Mouse (Mus musculus) C2C12 (cell line): ENCODE measurements around the gene Arhgap28. TPM values are rescaled to one million over a fixed set of nuclear protein-coding genes. Genes with fewer than 3 reads are reported as not detected.

Experiments
- H3K27me3 ChIP-seq: one replicate; pipeline ENCODE4 v1.6.1; 2011; ENCODE audit not compliant: control insufficient read depth, insufficient read depth, insufficient read length
- H3K36me3 ChIP-seq: one replicate; pipeline ENCODE4 v1.6.1; 2011; ENCODE audit not compliant: control insufficient read depth, insufficient read depth
- H3K4me3 ChIP-seq: one replicate; pipeline ENCODE4 v1.5.1; 2011; ENCODE audit warnings: mild to moderate bottlenecking, control low read depth; ENCODE audit not compliant: poor library complexity, insufficient read depth, severe bottlenecking
- H3K79me2 ChIP-seq: one replicate; pipeline ENCODE4 v1.6.1; 2011; ENCODE audit not compliant: control insufficient read depth, insufficient read depth
- H3K79me3 ChIP-seq: one replicate; pipeline ENCODE4 v1.6.1; 2011; ENCODE audit warnings: low read depth, control low read depth
- H3ac ChIP-seq: one replicate; pipeline ENCODE3; 2011; ENCODE audit warnings: low read depth; ENCODE audit not compliant: control insufficient read depth, insufficient read length
- CEBPB ChIP-seq: IDR thresholded peaks from one replicate; pipeline ENCODE4 v1.6.1; 2011; ENCODE audit warnings: low read depth, mild to moderate bottlenecking, control low read depth, moderate library complexity
- CTCF ChIP-seq: IDR thresholded peaks from one replicate; pipeline ENCODE4 v1.5.1; 2011; ENCODE audit not compliant: control insufficient read depth, insufficient read depth, insufficient read length
- FOSL1 ChIP-seq: IDR thresholded peaks from one replicate; pipeline ENCODE4 v1.8.0; 2011; ENCODE audit warnings: mild to moderate bottlenecking, low read length; ENCODE audit not compliant: poor library complexity, insufficient read depth, severe bottlenecking
- MAX ChIP-seq: IDR thresholded peaks from one replicate; pipeline ENCODE4 v1.6.1; 2011; ENCODE audit warnings: mild to moderate bottlenecking, control low read depth
- MYOD1 ChIP-seq: IDR thresholded peaks from one replicate; pipeline ENCODE4 v1.6.1; 2011; ENCODE audit warnings: low read depth; ENCODE audit not compliant: control insufficient read depth, insufficient read length
- MYOG ChIP-seq: IDR thresholded peaks from one replicate; pipeline ENCODE4 v1.6.1; 2011; ENCODE audit not compliant: control insufficient read depth, insufficient read length; ENCODE audit errors: extremely low read depth
- USF1 ChIP-seq: IDR thresholded peaks from one replicate; pipeline ENCODE4 v1.6.1; 2011; ENCODE audit warnings: low read depth, mild to moderate bottlenecking, control low read depth, moderate library complexity
- polyA plus RNA-seq: library from polyadenylated mRNA; unstranded; fragments of >200 nt; fragmentation: generic; extraction: Trizol; gene quantifications from one replicate; pipeline ENCODE4 v1.2.1, GENCODE M21; 2012; ENCODE audit warnings: missing spikeins

Gene Arhgap28
- polyA plus RNA-seq, 1 experiment: 4.3 TPM

GRCm38 (mm10) chr17:67954961-67955360 is 49.0 kb downstream of the Arhgap28 start:
- no peak for TF ChIP-seq CEBPB
- TF ChIP-seq MAX: no peak
- TF ChIP-seq CTCF: no peak
- TF ChIP-seq USF1: no peak
- no peak for TF ChIP-seq MYOG
- no peak for TF ChIP-seq FOSL1
- TF ChIP-seq MYOD1: no peak
- no peak overlapping the region for H3ac ChIP-seq
- no peaks in the 10 kb centered on the region for H3K36me3 ChIP-seq
- H3K79me2 ChIP-seq: peaks cover 6% of the 10 kb centered on the region
- H3K27me3 ChIP-seq: no peaks in the 10 kb centered on the region
- no peak overlapping the region for H3K4me3 ChIP-seq
- peaks cover 6% of the 10 kb centered on the region for H3K79me3 ChIP-seq

DNA sequence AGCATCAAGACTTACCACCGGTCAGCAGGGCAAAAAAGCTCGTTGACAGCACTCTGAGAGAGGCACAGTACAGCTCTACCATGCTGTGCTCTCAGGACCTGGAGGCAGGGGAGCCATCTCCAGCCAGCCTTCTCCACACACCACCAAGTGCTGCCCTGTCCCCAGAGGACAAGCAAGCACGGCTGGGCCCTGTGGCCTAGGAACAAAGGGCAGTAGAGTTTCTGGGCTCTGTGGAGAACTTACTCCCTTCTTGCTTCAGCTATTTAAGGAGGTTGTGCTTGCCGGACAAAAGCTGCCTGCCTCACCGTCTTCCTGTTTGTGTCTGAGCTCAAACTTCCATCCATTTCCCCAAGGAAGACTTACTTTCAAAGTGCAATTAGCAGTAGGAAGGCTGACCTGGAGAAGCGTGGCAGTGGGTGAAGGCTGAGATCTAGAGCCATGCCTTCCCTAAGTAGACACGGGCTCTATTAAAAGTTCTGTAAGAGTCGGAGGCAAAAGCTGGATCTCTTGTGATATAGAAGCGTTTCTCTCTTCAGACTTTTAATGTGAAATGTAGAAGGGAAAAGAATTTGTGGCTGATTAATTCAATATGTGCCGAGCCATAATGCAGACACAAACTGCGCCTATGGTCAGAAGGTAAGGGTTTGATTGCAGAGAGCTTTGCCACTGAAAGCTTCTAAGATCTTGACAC is 53.3 kb downstream of the Arhgap28 start:
- H3K36me3 ChIP-seq: no peaks in the 10 kb centered on the region
- no peaks in the 10 kb centered on the region for H3K27me3 ChIP-seq
- no peak overlapping the region for H3ac ChIP-seq
- no peak for TF ChIP-seq FOSL1
- TF ChIP-seq MYOD1: no peak
- no peak for TF ChIP-seq CEBPB
- no peak for TF ChIP-seq MYOG
- no peak for TF ChIP-seq USF1
- no peak for TF ChIP-seq MAX
- no peak for TF ChIP-seq CTCF
- no peak overlapping the region for H3K4me3 ChIP-seq
- peaks cover 6% of the 10 kb centered on the region for H3K79me2 ChIP-seq
- peaks cover 4% of the 10 kb centered on the region for H3K79me3 ChIP-seq

GRCm38 (mm10) chr17:67948601-67949000 is 55.3 kb downstream of the Arhgap28 start:
- no peaks in the 10 kb centered on the region for H3K79me2 ChIP-seq
- H3K36me3 ChIP-seq: no peaks in the 10 kb centered on the region
- H3ac ChIP-seq: no peak overlapping the region
- no peak for TF ChIP-seq CEBPB
- peaks cover 4% of the 10 kb centered on the region for H3K79me3 ChIP-seq
- H3K27me3 ChIP-seq: no peaks in the 10 kb centered on the region
- H3K4me3 ChIP-seq: no peak overlapping the region

GRCm38 (mm10) chr17:67945453-67945852 is 58.5 kb downstream of the Arhgap28 start:
- no peaks in the 10 kb centered on the region for H3K79me3 ChIP-seq
- no peaks in the 10 kb centered on the region for H3K27me3 ChIP-seq
- no peak overlapping the region for H3K4me3 ChIP-seq
- no peaks in the 10 kb centered on the region for H3K36me3 ChIP-seq
- no peaks in the 10 kb centered on the region for H3K79me2 ChIP-seq
- TF ChIP-seq FOSL1 (no peak), USF1 (no peak), CTCF (no peak), MYOD1 (no peak), CEBPB (no peak), MAX (no peak)
- H3ac ChIP-seq: no peak overlapping the region

DNA sequence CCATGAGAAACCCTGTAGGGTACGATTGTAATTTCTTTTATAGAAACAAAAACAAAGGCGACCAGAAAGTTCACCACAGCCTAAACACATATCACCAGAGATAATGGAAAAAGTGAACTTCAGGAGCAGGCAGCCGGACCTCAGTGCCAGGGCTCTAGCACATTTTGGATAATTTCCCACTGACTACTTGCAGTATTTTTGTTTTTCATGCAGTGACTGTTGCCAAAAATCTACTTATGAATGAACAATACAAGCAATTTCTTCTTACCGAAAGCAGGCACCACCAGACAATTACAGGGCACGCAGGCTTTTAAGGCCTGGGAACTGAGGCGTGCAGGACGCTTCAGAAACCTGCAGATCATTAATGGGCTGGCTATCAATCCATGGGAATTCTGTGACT is 59.7 kb downstream of the Arhgap28 start:
- H3ac ChIP-seq: no peak overlapping the region
- no peaks in the 10 kb centered on the region for H3K79me2 ChIP-seq
- H3K27me3 ChIP-seq: no peaks in the 10 kb centered on the region
- TF ChIP-seq MYOD1 (no peak), MAX (no peak), CTCF (no peak), MYOG (no peak), CEBPB (no peak), FOSL1 (no peak), USF1 (no peak)
- no peaks in the 10 kb centered on the region for H3K36me3 ChIP-seq
- H3K79me3 ChIP-seq: no peaks in the 10 kb centered on the region
- H3K4me3 ChIP-seq: no peak overlapping the region

DNA sequence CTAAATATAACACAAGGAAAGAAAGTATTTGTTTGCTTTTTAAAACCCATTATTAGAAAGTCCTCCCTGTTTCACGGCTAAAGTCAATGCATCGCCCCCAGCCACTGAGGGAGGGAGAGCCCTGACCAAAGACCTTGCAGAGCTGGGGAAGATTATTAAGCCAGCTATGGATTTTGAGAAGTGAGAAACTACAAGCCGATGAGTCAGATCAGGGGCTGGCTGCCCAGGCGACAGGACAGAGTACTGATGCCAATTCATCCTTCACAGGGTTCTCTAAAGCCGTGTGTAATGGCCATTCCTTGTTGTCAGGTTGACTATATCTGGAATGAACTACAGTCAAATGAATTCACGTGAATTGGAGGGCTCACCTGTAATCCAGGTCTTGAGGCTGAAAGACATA is 62.9 kb downstream of the Arhgap28 start:
- H3K79me2 ChIP-seq: no peaks in the 10 kb centered on the region
- H3ac ChIP-seq: no peak overlapping the region
- TF ChIP-seq USF1: no peak
- no peak for TF ChIP-seq MYOG
- TF ChIP-seq FOSL1: no peak
- TF ChIP-seq MYOD1: no peak
- TF ChIP-seq MAX: no peak
- TF ChIP-seq CTCF: no peak
- no peak for TF ChIP-seq CEBPB
- no peaks in the 10 kb centered on the region for H3K36me3 ChIP-seq
- no peaks in the 10 kb centered on the region for H3K27me3 ChIP-seq
- H3K79me3 ChIP-seq: no peaks in the 10 kb centered on the region
- H3K4me3 ChIP-seq: no peak overlapping the region
